Mouse (Mus musculus) MEL (cell line): Measurements from ENCODE around the gene Prex1. TPM values are rescaled to one million over a fixed set of nuclear protein-coding genes. Genes with fewer than 3 reads are reported as not detected.

Experiments used
- DNase-seq: peaks from one replicate; pipeline ENCODE4 v3.0.0; 2011; ENCODE audit warnings: low read depth, low spot score
- H3K27ac ChIP-seq: 2 replicates; pipeline ENCODE4 v1.5.1; 2012; ENCODE audit warnings: low read depth, mild to moderate bottlenecking, control low read depth, low read length, moderate library complexity; ENCODE audit not compliant: control insufficient read depth
- H3K27me3 ChIP-seq, 2 experiments: fragments of 150-350 bp in 1 of 2; sonication (generic) in 1 of 2; 2 replicates each; pipeline ENCODE4 v1.6.1; 2012; ENCODE audit warnings: low read length in 2 of 2, mild to moderate bottlenecking in 2 of 2, improper control_type of control experiment in 1 of 2, moderate library complexity in 1 of 2; ENCODE audit not compliant: insufficient read depth in 2 of 2, control insufficient read depth in 1 of 2
- H3K36me3 ChIP-seq, 2 experiments: 2 replicates each; pipeline ENCODE4 v1.6.1; 2012 to 2014; ENCODE audit warnings: low read length in 2 of 2, improper control_type of control experiment in 1 of 2, inconsistent platforms in 1 of 2, mild to moderate bottlenecking in 1 of 2; ENCODE audit not compliant: insufficient read depth in 2 of 2, control insufficient read depth in 1 of 2
- H3K4me1 ChIP-seq, 2 experiments: fragments of 150-350 bp in 1 of 2; sonication (generic) in 1 of 2; 2 replicates each; pipeline ENCODE4 v1.6.1; 2012; ENCODE audit warnings: low read length in 2 of 2, improper control_type of control experiment in 1 of 2, mild to moderate bottlenecking in 1 of 2; ENCODE audit not compliant: insufficient read depth in 2 of 2, control insufficient read depth in 1 of 2
- H3K4me3 ChIP-seq, 2 experiments: fragments of 150-350 bp in 1 of 2; sonication (generic) in 1 of 2; 2 replicates each; pipeline ENCODE4 v1.5.1; 2012; ENCODE audit warnings: low read depth in 2 of 2, low read length in 2 of 2, mild to moderate bottlenecking in 2 of 2, moderate library complexity in 2 of 2, control low read depth in 1 of 2, improper control_type of control experiment in 1 of 2; ENCODE audit not compliant: control insufficient read depth in 1 of 2, insufficient read depth in 1 of 2
- H3K79me2 ChIP-seq: 2 replicates; pipeline ENCODE4 v1.6.1; 2012; ENCODE audit warnings: mild to moderate bottlenecking, low read length, moderate library complexity; ENCODE audit not compliant: control insufficient read depth, poor library complexity, insufficient read depth
- H3K9ac ChIP-seq: 2 replicates; pipeline ENCODE4 v1.6.1; 2012; ENCODE audit warnings: low read depth, mild to moderate bottlenecking, control low read depth, low read length, moderate library complexity; ENCODE audit not compliant: control insufficient read depth, poor library complexity, severe bottlenecking
- H3K9me3 ChIP-seq: fragments of 150-350 bp; sonication (generic); replicated peaks from 2 replicates; pipeline ENCODE4 v1.6.1; 2012; ENCODE audit warnings: mild to moderate bottlenecking, low read length, improper control_type of control experiment, moderate library complexity; ENCODE audit not compliant: insufficient read depth
- E2F4 ChIP-seq: IDR thresholded peaks from 2 replicates; pipeline ENCODE4 v1.6.1; 2011; ENCODE audit warnings: low read depth, low read length, improper control_type of control experiment, borderline replicate concordance
- ELF1 ChIP-seq: IDR thresholded peaks from 2 replicates; pipeline ENCODE4 v1.6.1; 2014; ENCODE audit warnings: low read depth, mild to moderate bottlenecking, inconsistent platforms, low read length, improper control_type of control experiment, moderate library complexity
- EP300 ChIP-seq, 2 experiments: IDR thresholded peaks; 2 replicates each; pipeline ENCODE4 v1.6.1; 2011; ENCODE audit warnings: improper control_type of control experiment in 2 of 2, low read length in 2 of 2, low read depth in 1 of 2, mild to moderate bottlenecking in 1 of 2
- GABPA ChIP-seq: IDR thresholded peaks from 2 replicates; pipeline ENCODE4 v1.6.1; 2012; ENCODE audit warnings: low read depth, mild to moderate bottlenecking, inconsistent platforms, low read length, improper control_type of control experiment, moderate library complexity
- KAT2A ChIP-seq: conservative IDR thresholded peaks from 2 replicates; pipeline ENCODE4 v1.6.1; 2012; ENCODE audit warnings: low read depth, low read length, improper control_type of control experiment, inconsistent platforms
- MXI1 ChIP-seq: IDR thresholded peaks from 2 replicates; pipeline ENCODE4 v1.6.1; 2011; ENCODE audit warnings: mild to moderate bottlenecking, low read depth, low read length, improper control_type of control experiment
- MYB ChIP-seq: IDR thresholded peaks from 2 replicates; pipeline ENCODE4 v1.6.1; 2011; ENCODE audit warnings: mild to moderate bottlenecking, low read depth, low read length, improper control_type of control experiment
- NELFE ChIP-seq: IDR thresholded peaks from 2 replicates; pipeline ENCODE4 v1.6.1; 2011; ENCODE audit warnings: low read depth, low read length, improper control_type of control experiment
- NRF1 ChIP-seq: IDR thresholded peaks from 2 replicates; pipeline ENCODE4 v1.6.1; 2014; ENCODE audit warnings: low read depth, mild to moderate bottlenecking, inconsistent platforms, low read length, improper control_type of control experiment, moderate library complexity; ENCODE audit not compliant: poor library complexity, insufficient read depth, severe bottlenecking
- POLR2A ChIP-seq, 2 experiments: IDR thresholded peaks; 2 replicates each; pipeline ENCODE4 v1.6.1; 2011 to 2012; ENCODE audit warnings: low read length in 2 of 2, mild to moderate bottlenecking in 2 of 2, control low read depth in 1 of 2, improper control_type of control experiment in 1 of 2, low read depth in 1 of 2, moderate library complexity in 1 of 2; ENCODE audit not compliant: control insufficient read depth in 1 of 2, insufficient read depth in 1 of 2, poor library complexity in 1 of 2
- POLR2AphosphoS2 ChIP-seq: IDR thresholded peaks from 2 replicates; pipeline ENCODE4 v1.6.1; 2011; ENCODE audit warnings: low read length, improper control_type of control experiment
- TCF12 ChIP-seq: IDR thresholded peaks from 2 replicates; pipeline ENCODE4 v1.6.1; 2014; ENCODE audit warnings: low read depth, mild to moderate bottlenecking, inconsistent platforms, low read length, improper control_type of control experiment, moderate library complexity
- UBTF ChIP-seq: IDR thresholded peaks from 2 replicates; pipeline ENCODE4 v1.6.1; 2012; ENCODE audit warnings: low read depth, mild to moderate bottlenecking, inconsistent platforms, low read length, improper control_type of control experiment, moderate library complexity, borderline replicate concordance; ENCODE audit not compliant: insufficient read depth
- USF2 ChIP-seq, 2 experiments: IDR thresholded peaks; 2 replicates each; pipeline ENCODE4 v1.6.1; 2011 to 2012; ENCODE audit warnings: improper control_type of control experiment in 2 of 2, low read length in 2 of 2, borderline replicate concordance in 1 of 2, inconsistent platforms in 1 of 2, low read depth in 1 of 2, mild to moderate bottlenecking in 1 of 2; ENCODE audit not compliant: insufficient read depth in 1 of 2
- ZKSCAN1 ChIP-seq: IDR thresholded peaks from 2 replicates; pipeline ENCODE4 v1.6.1; 2012; ENCODE audit warnings: low read depth, mild to moderate bottlenecking, inconsistent platforms, low read length, improper control_type of control experiment, moderate library complexity
- polyA plus RNA-seq, 2 experiments: library from polyadenylated mRNA; stranded (reverse) in 1 of 2; unstranded in 1 of 2; fragments of >175 nt in 1 of 2; fragments of >200 nt in 1 of 2; gene quantifications; 2 replicates each; pipeline versions ENCODE4 v1.2.1 to v1.2.4; 2012; ENCODE audit warnings: low replicate concordance in 2 of 2, low read depth in 1 of 2; ENCODE audit not compliant: insufficient read length in 2 of 2, insufficient read depth in 1 of 2, missing spikeins in 1 of 2
- total RNA-seq: library from RNA; depleted of rRNA; stranded (reverse); fragments of 300-350 nt; gene quantifications from 2 replicates; pipeline ENCODE4 v1.2.3, GENCODE M21; 2012

Prex1 gene
- total and polyA plus RNA-seq, 3 experiments: 8.0 to 33.1 (median 15.8) TPM

DNA sequence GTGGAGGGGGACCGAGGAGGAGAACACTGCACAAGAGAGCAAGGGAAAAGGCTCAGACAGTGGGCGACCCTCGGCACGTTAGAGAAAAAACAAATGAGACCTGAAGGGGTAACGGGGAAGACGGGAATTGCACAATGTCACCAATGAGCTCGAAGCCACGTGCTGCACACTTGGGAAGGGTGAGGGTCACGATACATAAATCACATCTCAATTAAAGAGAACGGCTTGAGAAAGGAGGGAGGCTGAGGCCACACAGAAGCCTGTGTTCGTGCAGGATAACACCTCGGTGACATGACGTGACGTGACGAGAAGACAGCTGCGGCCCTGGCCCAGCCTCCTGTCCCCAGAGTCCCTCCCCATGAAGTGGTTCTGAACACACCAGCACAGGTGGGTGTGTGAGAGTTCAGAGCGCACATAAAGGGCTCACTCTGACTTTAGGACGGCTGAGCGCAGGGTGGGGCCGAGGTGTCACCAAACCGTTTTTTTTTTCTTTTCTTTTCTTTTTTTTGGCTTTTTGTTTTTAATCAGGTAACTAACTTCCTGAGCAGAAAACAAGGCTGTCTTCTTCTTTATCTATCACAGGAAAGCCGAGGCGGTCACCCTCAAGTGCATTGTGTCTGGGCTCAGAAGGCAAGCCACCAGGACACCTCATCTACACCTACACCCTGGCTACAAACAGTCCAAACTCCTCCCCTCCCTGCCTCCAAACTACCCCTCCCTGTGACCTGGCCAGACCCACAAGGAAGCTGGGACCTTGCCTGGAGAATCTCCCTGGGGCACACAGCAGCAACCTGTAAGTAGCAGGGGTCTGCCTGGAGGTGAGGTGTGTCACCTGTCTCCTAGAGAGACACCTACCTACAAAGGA, 12.2 kb downstream of the Prex1 start:
- Histone ChIP-seq H3K4me1 (peaks cover 7% of the 10 kb centered on the region in 2 experiments), H3K27me3 (no peaks in the 10 kb centered on the region), H3K36me3 (no peaks in the 10 kb centered on the region; a peak in 1 of 4 replicates), H3K9me3 (no peaks in the 10 kb centered on the region), H3K27ac (no peak overlapping the region), H3K4me3 (no peak overlapping the region), H3K79me2 (no peaks in the 10 kb centered on the region; the same call in 1 of the 2 replicates), H3K9ac (no peak overlapping the region)
- DNase-seq: no peak
- no peak for TF ChIP-seq NELFE

DNA sequence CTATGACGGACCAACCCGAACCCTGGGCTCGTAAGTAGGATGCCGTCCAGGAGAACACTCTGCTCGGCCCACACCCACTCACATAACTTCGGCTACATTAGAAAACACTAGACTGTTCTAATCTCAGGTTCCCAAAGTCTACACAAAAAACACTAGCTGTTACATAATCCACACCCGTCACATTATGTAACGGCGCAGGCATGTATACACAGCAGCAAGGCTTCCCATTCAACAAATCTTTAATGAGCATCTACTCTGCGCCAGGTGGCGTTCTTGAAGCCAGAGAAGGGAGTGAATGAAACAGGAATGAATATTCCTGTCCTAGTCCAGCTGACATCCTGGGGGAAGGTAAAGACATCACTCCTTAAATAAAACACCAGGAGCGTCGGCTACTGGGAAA, 12.9 kb downstream of the Prex1 start:
- TF ChIP-seq ZKSCAN1 (no peak), EP300 (IDR thresholded peaks at IDR 0.05; ENCODE audit: low read depth in 1 of 2, low read length in 2 of 2) (no peak)
- no peaks in the 10 kb centered on the region for H3K9me3 ChIP-seq
- no peak overlapping the region for H3K9ac ChIP-seq
- peaks cover 4 to 7% of the 10 kb centered on the region in 2 experiments; a peak in 3 of 4 replicates for H3K4me1 ChIP-seq
- no peak overlapping the region for H3K27ac ChIP-seq
- no peaks in the 10 kb centered on the region; a peak in 1 of 4 replicates for H3K36me3 ChIP-seq
- no peak for DNase-seq
- no peaks in the 10 kb centered on the region for H3K27me3 ChIP-seq
- H3K79me2 ChIP-seq: no peaks in the 10 kb centered on the region; the same call in 1 of the 2 replicates
- H3K4me3 ChIP-seq: no peak overlapping the region

DNA sequence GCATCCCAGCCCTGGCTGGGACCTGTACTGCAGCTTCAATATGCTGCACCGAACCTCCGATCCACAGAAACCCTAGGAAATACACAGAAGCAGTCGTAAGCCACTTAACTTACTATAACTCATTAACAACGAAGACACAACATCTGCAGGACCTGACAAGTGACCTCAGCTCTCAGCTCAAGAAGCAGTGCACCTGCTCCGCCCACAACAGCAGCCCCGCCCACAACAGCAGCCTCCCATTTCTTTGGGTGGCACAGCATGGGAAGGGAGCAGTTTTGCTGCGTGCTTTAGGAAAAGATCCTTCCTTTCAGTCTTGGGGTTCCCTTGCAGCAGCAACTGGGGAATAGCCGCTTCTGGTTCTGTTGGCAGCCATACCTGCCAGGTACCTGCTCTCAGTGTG, 13.5 kb downstream of the Prex1 start:
- DNase-seq: no peak
- no peaks in the 10 kb centered on the region for H3K9me3 ChIP-seq
- H3K27me3 ChIP-seq: no peaks in the 10 kb centered on the region
- no peak overlapping the region for H3K9ac ChIP-seq
- no peaks in the 10 kb centered on the region; a peak in 1 of 4 replicates for H3K36me3 ChIP-seq
- no peak overlapping the region for H3K4me3 ChIP-seq
- no peaks in the 10 kb centered on the region; the same call in 1 of the 2 replicates for H3K79me2 ChIP-seq
- peaks cover 4 to 7% of the 10 kb centered on the region in 2 experiments; a peak in 3 of 4 replicates for H3K4me1 ChIP-seq
- no peak overlapping the region for H3K27ac ChIP-seq
- TF ChIP-seq NRF1 (no peak), EP300 (IDR thresholded peaks at IDR 0.05; ENCODE audit: low read depth in 1 of 2, low read length in 2 of 2) (no peak), GABPA (no peak), POLR2A (IDR thresholded peaks at IDR 0.05; ENCODE audit: control insufficient read depth in 1 of 2, insufficient read depth in 1 of 2, low read depth in 1 of 2, low read length in 2 of 2, poor library complexity in 1 of 2) (no peak), USF2 (IDR thresholded peaks at IDR 0.05; ENCODE audit: borderline replicate concordance in 1 of 2, insufficient read depth in 1 of 2, low read depth in 1 of 2, low read length in 2 of 2) (no peak), MXI1 (no peak), UBTF (no peak), POLR2AphosphoS2 (no peak), MYB (no peak), ELF1 (no peak), TCF12 (no peak), KAT2A (no peak), E2F4 (no peak)
